Mouse (Mus musculus) common myeloid progenitor, adult 5-6 weeks (primary cell): ENCODE measurements at regions not wholly inside any gene's neighbourhood (a gene's known extent, or its start where the extent isn't known, plus 50 kb on each side); places are given as distances from the start of the nearest gene placed in this dataset.
A peak's percentile ranks its signal among the peaks of the same experiment; 100 is the strongest.

Source experiments
- ATAC-seq: replicated peaks from 2 replicates; pipeline ENCODE4 v1.8.0; 2016; ENCODE audit warnings: low read depth, mild to moderate bottlenecking, moderate TSS enrichment, inconsistent platforms; ENCODE audit not compliant: poor library complexity, severe bottlenecking

- no peak for ATAC-seq
These were observed 271.5 kb upstream of the Slc24a2 start for GRCm38 (mm10) chr4:87501791-87502190.

DNA sequence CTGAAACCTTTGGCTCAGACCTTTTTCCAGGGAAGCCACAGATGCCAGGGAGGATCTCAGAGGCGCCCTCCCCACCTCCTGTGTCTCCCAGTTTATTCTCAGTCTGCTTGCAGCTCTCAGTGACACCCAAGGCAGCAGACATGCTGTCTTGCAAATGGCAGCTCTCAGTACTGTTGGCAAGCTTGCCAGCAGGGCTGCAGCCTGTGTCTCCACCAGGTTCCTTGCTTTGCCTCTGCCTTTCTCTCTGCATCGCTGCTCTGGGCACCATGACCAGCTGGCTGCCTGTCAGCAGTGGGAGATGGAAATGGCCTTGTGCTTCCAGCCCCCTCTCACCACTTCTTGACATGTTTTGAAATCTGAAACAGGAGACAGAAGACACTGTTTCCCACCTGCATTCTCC, 270.2 kb upstream of the Slc24a2 start:
- ATAC-seq: no peak

GRCm38 (mm10) chr4:87487798-87488197, 257.5 kb upstream of the Slc24a2 start:
- ATAC-seq: peak; percentile 73

DNA sequence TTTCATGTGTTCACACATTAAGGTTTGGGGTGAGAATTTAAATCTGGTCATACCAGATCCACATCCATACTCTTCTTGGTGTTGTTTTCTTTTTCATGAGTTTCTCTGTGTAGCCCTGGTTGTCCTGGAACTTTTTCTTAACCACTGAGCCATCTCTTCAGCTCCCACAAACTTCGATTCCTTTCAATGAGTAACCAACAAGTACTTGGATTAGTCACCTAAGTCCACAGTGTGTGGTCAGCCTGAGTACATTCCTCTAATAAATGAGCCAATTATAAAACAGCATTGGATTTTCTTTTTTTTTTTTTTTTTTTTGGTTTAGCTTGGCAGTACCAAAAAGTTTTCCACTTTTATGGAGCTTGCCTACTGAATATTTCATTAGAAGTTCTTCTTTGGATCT, 245.3 kb upstream of the Slc24a2 start:
- no peak for ATAC-seq

DNA sequence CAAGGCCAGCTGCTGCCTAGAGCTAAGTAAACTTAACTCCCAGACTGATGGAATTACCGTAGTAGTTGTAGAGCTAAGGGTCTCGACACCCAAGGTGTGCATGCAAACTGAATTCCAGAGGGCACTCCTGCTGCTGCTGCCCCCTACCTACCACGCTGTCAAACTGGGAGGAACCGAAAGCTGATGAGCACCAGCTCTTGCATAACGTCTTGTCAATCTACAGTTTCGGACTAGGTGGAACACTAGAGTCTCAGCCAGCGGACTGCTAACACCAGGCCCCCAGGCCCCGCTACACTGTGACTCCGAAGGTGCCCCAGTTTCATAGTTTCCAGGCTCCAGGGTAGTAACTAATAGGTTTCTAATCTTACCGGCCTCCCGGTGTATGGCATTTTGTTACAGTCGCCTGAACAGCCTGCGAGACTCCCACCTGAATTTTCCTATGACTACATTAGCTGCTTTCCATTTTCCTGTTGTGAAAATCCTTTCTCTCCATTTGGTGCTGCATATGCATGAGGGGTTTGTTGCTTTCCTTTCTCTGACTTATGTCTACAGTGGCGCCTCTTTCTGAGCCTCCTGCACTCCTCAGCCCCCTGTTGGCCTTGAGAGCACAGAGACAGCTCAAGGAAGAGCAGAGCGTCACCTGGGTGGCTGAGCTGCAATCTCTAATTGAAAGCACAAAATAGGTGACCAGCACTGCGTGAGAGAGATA, 243.2 kb upstream of the Slc24a2 start:
- ATAC-seq: no peak

GRCm38 (mm10) chr4:87472787-87473186, 242.5 kb upstream of the Slc24a2 start:
- peak; percentile 18; the same call in 1 of the 2 replicates for ATAC-seq

DNA sequence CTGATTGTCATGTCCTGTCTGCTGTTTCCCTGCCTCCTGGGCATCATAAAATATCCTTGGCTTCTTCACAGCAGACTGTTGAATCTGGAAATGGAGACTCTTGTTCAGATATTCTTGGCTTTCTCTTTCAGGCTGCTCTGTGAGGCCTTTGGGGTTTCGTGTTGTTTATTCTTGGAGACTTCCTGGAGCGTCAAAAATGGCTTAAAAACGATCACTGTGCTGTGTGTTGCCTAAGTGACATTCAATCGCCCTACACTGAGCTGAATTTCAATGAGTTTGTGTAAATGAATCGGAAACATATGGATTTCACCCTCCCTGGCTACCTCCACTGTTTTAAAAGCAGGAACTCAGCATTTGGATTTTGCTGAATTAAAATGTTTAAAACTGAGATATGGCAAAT, 241.1 kb upstream of the Slc24a2 start:
- ATAC-seq: no peak

DNA sequence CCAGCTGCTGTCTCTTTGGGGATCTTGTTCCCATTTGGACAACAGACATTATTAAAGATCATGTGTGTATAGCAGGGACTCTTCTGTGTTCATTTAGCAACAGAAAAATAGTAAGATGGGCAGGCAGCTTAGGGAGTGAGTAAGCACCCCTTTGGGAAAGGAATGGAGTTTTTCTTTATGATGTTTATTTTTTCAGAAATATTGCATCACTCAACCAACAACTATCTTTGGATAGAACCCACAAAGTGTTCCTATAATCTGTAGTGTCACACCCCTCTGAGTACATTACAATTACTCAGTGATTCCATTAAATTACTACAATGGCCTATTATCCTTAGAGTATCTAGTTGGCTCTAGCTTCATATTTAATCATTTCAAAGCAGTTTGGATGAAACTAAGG, 237.3 kb upstream of the Slc24a2 start:
- ATAC-seq: no peak

DNA sequence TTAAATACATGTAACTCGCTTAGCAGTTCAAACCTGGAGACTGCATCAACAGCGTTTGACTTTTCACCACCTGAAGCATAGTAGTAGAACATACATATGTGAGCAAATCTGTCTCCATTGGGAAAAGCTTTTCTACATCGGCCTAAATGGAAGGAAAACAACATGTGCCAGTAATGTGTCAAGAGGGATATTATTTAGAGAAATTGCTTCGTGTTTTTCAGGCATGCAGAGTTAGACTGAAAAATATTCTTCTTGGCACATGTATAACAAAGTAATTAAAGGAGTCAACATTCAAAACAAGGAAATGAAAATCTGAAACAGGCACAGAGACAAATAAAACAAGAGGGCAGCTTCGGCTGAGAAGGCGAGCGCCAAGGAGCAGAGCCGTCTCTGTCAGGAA, 236.7 kb upstream of the Slc24a2 start:
- no peak for ATAC-seq

DNA sequence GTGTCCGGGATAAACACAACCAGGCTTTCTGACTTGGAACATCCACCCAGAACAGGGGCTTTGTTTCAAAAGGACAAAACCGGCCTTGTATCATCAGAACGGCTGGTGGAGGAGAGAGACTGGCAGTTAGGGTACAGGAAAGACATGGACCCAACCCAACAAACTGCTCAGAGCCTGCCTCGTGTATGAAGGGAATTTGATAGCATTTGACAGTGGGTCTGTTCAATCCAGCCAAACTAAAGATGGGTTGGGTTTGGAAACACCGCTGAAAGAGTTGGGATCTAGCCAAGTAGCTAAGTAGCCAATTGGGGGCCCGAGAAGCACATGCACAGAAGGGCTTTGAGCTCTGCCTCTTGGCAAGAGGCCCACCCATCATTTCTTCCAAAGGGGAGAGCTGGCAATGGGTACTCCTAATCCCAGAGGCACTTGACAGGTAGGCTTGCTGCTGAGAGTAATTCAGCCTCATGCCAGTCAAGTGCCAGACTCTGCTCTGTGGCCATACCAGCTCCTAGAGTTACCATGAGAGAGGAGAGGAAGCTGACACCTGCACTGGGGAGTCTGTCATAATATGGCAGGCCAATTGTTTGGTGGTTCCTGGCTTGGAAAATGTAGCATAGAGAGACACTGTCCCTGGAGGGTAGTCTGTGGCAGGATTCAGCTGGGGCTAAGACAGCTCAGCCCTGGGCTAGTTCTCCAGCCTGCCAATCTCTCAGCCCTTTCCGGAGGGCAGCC, 231.1 kb upstream of the Slc24a2 start:
- ATAC-seq: no peak

GRCm38 (mm10) chr4:87455863-87456578, 225.7 kb upstream of the Slc24a2 start:
- ATAC-seq: peak; percentile 78

GRCm38 (mm10) chr4:87452122-87452521, 221.8 kb upstream of the Slc24a2 start:
- peak; percentile 83 for ATAC-seq

- no peak for ATAC-seq
These were observed 221.0 kb upstream of the Slc24a2 start for GRCm38 (mm10) chr4:87451251-87451650.

DNA sequence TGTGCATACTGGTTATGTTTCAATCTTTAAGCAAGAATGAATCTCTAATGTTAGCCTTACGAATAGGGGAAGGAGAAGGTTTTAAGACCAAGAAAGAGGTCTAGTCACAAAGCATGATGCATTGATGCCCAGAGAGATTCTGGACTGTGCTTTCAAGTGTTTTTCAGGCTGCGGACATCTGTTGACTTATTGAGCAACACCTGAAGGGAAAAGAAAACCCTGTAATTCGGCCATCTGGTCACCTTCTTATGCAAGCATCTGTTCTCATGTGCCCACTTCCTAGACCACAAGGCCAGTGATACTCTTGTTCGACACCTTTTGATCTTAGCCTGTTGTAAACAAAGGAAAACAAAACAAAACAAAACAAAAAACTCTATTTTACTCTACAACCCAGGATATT, 218.1 kb upstream of the Slc24a2 start:
- ATAC-seq: no peak

DNA sequence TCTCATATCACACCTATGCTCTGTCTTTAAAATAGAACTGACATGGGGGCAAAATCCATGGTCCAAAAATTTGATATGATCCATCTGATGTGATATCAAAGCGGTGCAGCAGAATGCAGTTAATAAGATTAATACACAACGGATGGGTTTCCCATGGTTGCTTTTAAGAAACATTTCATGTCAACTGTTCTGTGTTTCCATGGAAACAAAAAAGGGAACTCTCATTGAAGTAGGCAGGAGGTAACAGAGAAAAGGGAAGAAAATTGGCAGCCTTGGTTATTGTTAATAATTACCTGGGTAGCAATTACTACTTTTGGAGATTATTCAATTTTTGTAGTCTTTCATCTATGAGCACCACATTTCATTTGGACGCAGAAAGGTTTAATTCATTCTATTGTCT, 216.6 kb upstream of the Slc24a2 start:
- ATAC-seq: peak; percentile 50

DNA sequence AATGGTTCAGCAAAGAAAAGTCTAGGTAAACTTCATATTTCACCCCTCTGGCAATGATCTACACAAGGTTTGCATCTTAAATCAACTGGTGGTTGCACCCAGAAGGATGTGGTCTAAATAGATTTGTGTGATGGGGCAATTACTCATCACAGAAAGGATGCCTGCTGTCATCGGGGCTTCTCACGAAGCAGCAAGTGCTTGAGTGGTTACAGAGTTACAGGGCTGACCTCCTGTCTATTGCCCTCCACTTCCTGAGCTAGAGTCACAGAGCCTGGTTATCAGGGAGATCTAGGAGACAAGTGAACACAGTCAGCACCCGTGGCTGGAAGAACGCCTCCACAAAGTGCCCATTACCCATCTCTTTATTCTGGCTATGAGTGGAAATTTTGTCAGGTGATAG, 203.9 kb upstream of the Slc24a2 start:
- ATAC-seq: peak; percentile 92

GRCm38 (mm10) chr4:87428374-87428773, 198.1 kb upstream of the Slc24a2 start:
- no peak for ATAC-seq

DNA sequence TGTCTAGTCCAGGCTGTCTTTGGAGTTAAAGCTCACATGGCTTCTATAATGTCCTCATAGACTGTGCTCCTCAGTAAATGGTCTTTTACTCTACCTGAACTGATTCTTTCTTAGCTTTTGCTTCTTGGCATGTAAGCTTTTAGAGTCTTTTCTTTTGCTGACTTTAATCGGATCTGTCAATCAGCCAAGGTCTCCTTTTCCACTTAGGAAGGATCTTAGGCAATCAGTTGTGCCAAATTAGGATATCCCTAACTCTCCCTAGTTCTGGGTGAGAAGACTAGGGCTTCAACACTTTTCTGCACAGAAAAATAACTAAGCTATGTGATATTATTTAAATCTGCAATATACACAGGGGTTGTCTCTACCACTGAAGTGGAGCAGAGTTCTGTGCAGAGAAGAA, 193.8 kb upstream of the Slc24a2 start:
- ATAC-seq: no peak

DNA sequence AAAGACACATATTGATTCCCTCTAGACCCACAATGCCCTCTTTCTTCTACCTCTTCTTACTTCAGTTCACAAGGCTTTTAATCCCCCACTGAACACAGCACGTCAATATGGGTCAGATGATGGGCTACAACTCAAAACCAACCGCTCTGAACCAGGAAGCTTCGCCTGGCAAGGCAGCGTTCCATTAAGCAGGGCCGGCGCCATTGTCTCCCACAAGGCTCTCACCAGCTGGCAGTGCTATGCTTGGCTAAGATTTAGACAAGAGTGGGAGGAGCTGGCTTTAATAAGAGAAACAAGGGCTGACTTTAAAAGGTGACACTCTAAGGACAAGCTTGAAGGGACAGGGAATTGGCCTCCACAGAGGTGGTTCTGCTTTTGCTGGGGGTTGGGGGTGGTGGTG, 192.3 kb upstream of the Slc24a2 start:
- no peak for ATAC-seq

- no peak for ATAC-seq
These were observed 173.1 kb upstream of the Slc24a2 start for GRCm38 (mm10) chr4:87403354-87403753.

- no peak for ATAC-seq
These were observed 171.9 kb upstream of the Slc24a2 start for GRCm38 (mm10) chr4:87402173-87402556.
